Mouse (Mus musculus): Measurements from ENCODE around the gene Daam1.

DNA sequence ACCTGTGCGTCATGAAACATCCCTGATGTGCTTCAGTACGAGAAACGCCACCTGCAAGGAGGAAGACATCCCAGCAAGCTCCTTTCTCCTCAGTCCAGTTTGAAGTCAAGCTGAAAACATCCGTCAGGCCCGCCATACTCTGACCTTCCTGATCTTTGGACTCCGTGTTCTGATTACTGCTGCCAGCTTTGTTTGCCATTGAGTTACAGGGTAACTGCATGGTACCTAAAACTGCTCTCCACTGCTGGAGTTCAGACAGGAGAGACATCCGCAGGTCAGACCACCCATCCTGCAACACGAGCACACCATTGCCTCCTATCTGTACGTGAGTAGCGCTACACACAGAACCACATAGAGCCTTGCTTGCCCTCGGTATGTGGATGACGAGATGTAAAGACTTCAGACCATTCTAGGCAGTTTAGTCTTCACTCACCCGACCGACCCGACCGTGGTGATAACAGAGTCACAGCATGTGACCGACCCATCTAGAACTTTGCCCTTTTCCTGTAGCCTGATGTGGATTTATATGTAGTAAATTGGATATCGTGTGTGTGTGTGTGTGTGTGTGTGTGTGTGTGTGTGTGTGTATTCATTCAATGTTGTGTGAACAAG lies 161.8 kb downstream of the Daam1 start:
- TF ChIP-seq TCF12 (IDR thresholded peaks at IDR 0.05; ENCODE audit: insufficient read depth, poor library complexity, severe bottlenecking) = no peak
- TF ChIP-seq E2F4 (IDR thresholded peaks at IDR 0.05; ENCODE audit: insufficient read depth) = no peak
- TF ChIP-seq POLR2AphosphoS2 (IDR thresholded peaks at IDR 0.05; ENCODE audit: insufficient read length, low read depth) = no peak
- no peak for TF ChIP-seq POLR2A (IDR thresholded peaks at IDR 0.05; ENCODE audit: insufficient read length, low read depth)
- TF ChIP-seq CEBPB (IDR thresholded peaks at IDR 0.05; ENCODE audit: insufficient read depth, poor library complexity, severe bottlenecking) = no peak
- no peak for TF ChIP-seq REST (IDR thresholded peaks at IDR 0.05; ENCODE audit: insufficient read depth, insufficient read length)
- TF ChIP-seq USF1 (IDR thresholded peaks at IDR 0.05; ENCODE audit: low read depth) = no peak
- TF ChIP-seq MYOD1 (IDR thresholded peaks at IDR 0.05; ENCODE audit: control insufficient read depth in 1 of 3, insufficient read length in 2 of 3, low read depth in 2 of 3) = no peak
- TF ChIP-seq MAX (IDR thresholded peaks at IDR 0.05; ENCODE audit: low read depth) = no peak
- no peak for TF ChIP-seq MYOG (IDR thresholded peaks at IDR 0.05; ENCODE audit: control insufficient read depth in 1 of 3, insufficient read depth in 1 of 3, insufficient read length in 2 of 3, low read depth in 2 of 3)
- TF ChIP-seq TCF3 (IDR thresholded peaks at IDR 0.05; ENCODE audit: insufficient read length, low read depth) = no peak
